Mouse (Mus musculus): ENCODE results near the gene Plekhj1. TPM values are rescaled to one million over a fixed set of nuclear protein-coding genes. Genes with fewer than 3 reads are reported as not detected.
"Not testable (repeated sequence)": the region's sequence is repeated elsewhere in the genome, so short reads cannot be mapped to it uniquely, and the experiment has no call there.

Gene Plekhj1
- total RNA-seq (2022), result 10 to 100 TPM; 24.2 to 34.4 (median 32.0) TPM

DNA sequence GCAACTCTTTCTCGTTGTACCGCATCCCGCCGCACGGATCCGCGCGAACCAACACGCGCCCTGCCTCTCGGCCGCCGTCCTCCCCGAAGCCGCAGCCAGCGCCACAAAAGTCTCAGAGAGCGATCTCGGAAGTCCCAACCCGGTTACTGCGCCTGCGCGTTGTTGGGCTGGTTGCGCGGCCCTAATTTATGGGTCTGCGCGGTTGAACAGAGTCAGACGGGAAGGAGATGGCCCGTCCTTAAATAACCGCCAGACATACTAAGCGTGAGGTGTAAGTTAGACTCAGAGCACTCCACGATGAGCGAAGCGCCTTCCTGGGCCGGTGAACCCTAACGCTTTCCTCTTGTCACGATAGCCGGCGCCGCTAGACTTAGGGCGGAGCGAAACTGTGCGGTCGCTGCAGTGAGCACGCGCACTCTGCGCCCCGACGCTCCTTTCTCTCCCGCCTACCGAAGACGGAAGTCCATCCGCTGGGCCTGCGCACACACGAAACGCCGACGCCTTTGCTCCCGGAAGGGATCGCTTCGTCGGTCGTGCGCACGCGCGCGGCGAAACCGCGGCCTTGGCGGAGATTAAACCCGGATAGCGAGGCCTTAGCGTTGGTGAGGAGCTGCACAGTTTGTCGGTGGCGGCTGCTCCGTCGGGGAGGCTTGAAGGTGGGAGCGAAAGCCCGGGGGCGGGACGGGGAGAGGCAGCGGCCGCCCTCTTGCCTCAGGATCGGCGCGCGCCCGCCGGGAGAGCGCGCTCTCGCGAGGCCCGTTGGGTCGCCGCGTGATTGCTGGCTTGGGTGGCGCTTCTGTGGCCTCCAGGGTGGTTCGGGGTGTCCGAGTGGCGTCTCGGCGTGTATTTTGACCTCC lies at the start of gene Plekhj1, which contains the start of gene Sf3a2:
Plekhj1 (minus strand) TSS at position 477 of the 857 bp plus-strand sequence.
Sf3a2 (plus strand) TSS at position 49 of the 857 bp plus-strand sequence.
- DNase-seq (ENCODE audit: low spot score in 2 of 2), result peak; percentile 90 to 93

DNA sequence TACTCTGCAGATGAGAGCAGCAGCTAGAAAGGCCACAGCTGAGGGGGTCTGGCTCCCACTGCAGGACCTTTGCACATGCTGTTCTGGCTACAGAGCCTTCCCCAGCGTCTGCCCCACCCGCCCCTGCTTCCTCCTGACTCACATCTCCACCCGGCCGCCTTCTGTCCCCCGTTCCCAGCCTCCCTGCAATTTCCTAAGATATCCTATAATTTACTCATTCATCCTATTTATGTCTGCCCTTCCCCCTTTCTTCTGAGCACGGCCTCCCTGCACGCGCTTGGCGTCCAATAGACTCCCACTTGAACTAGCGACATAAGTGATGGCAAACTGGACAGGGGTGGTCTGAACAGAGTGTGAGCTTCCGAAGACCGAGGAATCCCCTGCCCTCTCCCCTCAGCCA lies 47.3 kb upstream of the Plekhj1 start:
- no peak for DNase-seq (ENCODE audit: low spot score in 2 of 2)

DNA sequence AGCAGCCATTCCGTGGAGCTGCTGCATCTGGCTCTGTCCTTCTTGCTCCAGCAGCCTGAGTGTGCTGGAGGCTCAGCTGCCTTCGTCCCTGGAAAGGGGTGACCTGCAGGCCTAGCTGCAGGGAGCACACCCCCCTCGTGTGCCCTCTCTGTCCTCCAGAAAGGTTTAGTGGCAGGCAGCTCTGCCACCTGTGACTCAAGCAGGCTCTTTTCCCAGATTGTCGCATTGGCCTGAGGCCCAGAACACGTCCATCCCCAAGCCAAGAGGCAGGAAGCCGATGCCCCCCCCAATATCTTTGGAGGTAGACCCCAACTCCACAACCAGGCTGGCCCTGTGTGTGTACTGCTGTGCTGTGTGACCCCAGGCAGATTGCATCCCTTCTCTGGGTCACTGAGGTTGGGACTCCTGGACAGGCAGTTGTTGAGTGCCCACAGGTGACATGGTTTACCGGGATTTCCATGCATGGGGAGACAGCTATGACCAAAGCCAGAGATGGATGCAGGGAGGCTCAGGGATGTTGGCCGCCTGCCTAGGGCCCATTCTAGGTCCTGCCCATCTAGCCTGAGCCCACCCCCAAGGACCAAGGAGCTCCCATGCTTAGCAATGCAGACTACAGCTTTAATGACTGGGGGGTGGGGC lies 46.7 kb upstream of the Plekhj1 start:
- DNase-seq (ENCODE audit: low spot score in 2 of 2), result no peak

DNA sequence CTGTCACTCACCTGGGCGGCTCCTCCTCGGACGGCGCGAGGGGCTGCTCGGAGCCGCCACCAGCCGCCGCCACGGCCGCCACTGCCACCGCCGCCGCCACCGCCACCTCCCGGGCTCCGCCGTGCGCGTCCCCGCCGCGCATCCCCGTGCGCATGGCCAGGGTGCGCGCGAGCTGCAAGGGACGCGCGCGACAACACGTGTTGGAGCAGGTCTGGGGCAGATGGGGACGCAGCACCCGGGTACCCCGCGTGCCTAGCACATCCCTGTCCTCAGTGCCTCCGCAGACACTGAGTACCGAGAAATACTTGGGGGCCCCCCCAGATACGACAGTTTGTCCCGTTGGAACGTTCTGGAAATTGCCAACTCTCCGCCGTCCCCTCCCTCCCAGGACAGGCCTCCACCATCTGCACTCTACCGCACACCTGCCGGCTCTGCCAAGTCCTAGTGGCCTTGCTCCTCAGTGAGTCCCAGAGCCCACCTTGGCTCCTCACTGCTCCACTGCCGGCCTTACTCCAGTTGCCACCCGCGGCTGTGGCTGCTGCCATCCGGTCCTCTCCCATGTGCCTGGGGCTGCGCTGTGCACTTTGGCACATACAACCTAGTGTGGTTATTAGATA lies 45.6 kb upstream of the Plekhj1 start, which contains the start of gene Lingo3:
Lingo3 (minus strand) TSS at position 109 of the 617 bp plus-strand sequence.
- DNase-seq (ENCODE audit: low spot score in 2 of 2), result no peak

DNA sequence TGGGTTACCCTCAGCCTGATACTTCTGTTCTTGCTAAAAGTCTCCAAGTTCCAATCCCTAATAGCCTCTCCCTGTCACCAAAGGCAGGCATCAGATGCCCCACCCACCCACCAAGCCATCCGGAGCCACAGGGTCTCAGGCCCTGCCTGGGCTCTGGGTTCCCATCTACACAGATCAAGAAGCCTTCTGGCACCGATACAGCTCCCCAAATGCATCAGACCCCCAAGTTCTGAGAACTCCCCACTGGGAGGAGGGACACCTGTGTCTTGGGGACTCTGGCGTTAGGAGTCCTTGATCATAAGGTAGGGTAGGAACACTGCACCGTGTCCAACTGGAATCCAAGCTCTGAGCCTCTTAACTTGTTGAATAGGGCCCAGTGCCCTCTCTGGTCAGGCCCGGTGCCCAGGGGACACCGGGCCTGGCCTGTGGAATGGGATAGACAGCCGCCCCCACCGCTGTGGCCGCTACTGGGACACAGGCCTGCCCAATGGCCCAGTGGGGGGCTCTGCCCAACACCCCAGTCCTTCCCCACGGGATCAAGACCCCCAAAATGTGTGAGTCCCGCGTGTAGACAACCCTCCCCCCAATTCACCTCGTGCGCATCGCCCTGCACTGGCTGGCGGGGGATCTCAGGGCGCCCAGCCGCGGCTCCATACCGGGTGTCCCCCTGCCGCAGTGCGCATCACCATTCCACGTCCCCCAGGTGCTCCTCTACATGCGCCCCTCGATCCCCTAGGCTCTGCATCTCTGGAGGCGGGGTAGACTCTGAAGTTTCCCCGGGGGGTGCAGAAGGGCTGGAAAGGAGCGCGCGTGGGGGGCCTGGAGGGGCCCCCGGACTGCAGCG lies 44.9 kb upstream of the Plekhj1 start:
- no peak for DNase-seq (ENCODE audit: low spot score in 2 of 2)

DNA sequence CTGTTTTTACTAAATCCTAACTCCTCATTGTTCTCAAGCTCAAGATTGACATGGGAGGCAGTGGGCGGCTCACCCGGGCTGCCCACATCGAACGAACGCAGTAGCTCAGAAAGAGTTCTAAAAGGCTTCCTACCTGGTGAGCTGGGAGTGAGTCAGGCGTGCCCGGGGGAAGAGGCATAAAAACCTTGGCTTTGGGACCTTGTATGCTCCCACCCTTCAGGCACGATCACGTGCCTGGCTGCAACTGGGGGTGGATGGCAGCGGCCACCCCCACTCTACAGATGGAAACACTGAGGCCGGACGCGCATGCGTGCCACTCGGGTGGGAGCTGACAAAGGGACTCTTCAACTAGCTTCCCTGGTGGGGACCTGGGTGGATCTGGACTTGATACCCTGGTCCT lies 43.9 kb upstream of the Plekhj1 start:
- DNase-seq (ENCODE audit: low spot score in 2 of 2), result no peak

DNA sequence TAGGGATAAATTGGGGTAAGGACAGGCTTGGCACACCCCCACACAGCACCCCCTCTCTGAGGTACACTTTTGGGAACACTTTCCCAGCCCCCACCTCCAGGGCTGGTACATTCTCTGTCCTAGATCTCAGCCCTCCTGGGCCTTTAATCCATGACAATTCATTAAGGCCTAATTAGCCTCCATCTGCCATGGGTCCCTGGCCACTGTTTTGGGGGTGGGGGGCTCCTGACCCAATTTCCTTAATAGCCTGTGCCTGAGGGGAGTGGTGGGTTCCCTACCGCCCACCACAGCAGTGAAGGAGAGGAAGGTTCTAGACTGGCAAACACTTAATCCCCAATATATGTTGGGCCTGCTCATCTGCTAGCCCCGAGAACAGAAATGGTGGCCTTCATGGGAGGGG lies 43.3 kb upstream of the Plekhj1 start:
- DNase-seq (ENCODE audit: low spot score in 2 of 2), result no peak

DNA sequence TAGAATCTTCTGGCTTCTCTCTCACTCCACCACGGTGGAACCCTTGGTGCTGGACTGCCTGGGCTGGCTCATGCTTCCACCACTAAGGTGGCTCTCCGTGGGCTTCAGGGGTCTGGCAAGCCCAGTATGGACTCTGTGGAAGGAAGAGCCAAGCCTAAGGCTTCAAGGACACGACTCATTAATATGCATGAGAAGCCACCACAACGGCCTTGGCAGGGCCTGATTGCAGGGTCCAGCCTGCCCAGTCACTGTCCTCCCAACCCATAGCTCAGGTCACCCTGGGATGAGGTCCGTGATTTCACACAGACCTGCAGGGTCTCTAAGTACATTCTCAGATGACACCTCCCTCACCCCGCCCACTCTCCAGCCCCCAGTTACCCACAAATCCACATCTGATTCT lies 41.4 kb upstream of the Plekhj1 start:
- no peak for DNase-seq (ENCODE audit: low spot score in 2 of 2)

DNA sequence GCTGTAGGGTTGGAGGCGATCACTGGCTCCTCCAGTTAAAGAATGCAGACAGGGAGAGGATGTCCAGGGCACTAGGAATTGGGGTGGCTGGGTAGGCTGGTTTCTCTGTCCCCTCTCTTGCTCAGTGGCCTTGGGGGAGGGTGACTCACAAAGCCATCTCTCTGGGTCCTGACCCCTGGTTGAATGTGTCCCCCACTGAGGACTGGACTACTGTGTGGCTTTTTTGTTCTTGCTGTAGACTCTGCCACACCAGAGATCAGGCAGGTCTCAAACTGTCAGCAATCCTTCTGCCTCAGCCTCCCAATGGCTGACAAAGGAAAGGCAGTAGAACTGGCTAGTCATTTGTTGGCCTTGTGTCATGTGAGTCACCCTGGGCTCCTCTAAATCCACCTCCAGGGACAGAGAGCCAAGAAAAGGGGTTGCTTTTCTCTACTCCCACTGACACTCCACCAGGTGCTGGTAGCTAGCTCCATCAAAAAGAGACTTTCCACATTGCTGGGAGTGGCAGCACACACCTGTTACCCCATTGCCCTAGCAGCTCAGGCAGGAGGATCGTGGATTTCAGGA lies 40.0 kb upstream of the Plekhj1 start:
- DNase-seq (ENCODE audit: low spot score in 2 of 2), result no peak

DNA sequence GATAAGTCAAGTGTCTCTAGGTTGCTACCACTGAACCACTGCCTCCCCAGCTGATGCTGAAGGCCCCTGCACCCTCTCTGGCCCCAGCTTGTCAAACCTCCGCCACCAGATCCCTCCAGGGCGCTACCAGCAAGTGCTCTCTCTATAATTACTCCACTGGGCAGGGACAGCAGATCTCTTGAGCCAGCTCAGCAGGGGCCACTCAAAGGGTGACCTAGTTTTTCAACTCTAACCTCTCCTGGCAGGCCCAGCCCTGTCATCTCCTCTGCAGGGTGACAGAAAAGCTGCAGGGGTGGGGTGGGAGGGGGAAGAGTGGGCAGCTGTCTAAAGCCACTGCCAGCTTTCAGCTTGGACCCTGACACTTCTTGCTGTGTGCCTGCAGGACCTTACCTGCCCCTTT lies 39.4 kb upstream of the Plekhj1 start:
- peak; percentile 61 to 77 for DNase-seq (ENCODE audit: low spot score in 2 of 2)

DNA sequence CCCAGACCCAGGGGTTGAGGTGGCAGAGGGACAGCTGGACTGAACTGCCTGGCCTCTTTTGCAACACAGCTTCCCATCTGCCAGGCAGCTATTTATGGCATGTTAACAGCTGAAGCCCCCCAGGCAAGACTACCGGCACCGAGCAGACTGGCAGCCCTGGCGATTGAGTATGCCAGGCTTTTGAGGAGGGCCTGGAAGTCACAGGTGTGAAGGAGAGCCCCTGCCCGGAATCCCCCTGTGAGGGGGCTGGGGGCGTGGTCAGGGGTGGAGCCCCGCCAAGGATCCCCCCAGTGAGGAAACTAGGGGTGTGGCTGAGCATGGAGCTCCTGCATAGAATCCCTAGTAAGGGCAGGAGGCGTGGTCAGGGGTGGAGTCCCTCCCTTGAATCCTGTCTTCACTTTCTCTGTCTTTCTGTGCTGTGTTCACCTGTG lies 38.5 kb upstream of the Plekhj1 start:
- DNase-seq (ENCODE audit: low spot score in 2 of 2), result peak in 1 of 2 experiments; percentile 48

DNA sequence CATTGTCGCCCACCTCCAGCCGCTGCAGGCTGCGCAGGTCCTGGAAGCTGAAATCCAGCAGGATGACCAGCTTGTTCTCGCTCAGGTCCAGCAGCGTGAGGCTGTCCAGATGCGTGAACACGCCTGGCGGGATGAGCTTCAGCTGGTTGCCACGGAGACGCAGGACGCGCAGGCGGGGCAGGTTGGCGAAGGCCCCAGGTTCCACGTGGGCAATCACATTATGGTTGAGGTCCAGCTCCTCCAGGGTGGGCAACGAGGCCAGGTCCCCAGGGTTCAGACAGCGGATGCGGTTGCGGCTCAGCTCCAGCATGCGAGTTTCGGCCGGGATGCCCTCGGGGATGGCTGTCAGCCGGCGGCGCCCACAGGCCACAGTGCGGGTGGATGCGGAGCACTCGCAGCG lies 37.2 kb upstream of the Plekhj1 start:
- no peak for DNase-seq (ENCODE audit: low spot score in 2 of 2)

DNA sequence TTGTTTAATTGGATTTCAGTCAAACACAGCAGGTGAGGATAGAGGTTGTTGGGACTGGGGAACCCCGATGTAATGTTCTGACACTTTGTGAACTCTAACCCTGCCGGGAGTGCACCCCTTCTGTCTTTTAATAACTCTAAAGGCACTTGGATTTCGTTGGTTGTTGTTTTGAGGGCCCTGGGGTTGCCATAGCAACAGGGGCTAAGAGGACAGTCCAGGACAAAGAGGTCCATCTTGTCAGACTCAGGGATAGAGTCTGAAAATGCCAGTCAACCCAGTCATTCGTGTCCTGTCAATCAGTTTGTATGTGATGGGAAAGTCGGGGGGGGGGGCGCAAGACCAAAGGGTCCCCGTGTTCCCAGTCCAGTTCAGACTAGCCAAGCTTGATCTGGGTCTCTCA lies 34.4 kb upstream of the Plekhj1 start:
- DNase-seq (ENCODE audit: low spot score in 2 of 2), result no peak

DNA sequence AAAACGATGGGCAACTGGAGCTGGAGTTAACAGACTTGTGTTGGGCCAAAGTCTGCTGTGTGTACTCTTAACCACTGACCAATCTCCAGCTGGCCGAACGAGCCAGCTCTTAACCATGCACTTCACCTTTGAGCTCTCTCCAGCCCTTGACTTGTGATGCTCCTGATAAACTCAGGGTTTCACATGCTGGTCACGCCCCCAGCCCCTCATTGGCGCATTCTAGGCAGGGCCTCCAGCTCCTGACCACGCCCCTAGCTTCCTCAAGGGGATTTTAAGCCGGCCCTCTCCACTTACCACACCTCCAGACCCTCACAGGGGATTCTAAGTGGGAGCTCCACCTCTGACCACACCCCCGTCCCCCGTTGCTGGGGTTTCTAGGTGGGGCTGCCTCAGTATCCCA lies 32.7 kb upstream of the Plekhj1 start:
- peak in 1 of 2 experiments; percentile 40 for DNase-seq (ENCODE audit: low spot score in 2 of 2)

DNA sequence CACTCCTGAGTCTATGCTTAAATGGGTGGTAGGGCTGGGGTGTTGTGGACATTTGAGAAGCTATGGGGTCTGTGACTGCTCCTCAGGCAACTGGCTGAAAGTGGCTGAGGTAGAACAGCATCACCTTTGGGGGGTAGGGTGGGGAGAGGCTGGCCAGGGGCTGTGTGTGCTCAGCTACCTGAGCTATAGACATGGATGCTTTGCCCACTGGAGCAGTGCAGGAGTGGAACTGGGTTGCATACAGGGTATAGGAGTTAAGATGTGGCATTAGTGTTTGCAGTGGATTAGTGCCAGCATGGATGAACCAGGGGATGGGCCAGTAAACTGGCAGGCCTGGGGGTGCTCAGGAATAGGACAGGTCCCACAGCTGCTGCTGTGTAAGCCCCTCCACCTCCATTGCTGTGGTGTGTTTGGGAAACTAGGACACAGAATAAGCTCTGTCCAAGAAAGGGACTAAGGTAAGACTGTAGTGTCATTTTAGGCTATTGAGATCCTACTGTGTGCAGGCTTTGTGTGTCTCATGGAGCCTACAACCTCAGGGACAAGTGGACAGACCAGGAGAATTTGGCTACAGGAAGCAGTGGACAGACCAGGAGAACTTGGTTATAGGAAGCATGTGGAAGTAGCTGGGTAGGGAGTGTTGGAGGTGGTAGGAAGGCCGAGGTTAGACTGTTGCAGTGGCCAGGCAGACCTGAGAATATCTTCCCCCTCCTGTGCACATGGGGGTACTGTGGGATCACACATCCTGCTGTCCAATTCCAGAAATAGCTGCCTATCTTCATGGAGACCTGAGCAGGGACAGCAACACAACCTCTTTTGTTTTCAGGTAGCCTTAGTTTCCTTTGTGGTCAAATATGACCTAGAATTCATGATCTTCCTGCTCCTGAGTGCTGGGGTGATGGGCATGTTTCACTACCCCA lies 31.2 kb upstream of the Plekhj1 start:
- no peak for DNase-seq (ENCODE audit: low spot score in 2 of 2)

DNA sequence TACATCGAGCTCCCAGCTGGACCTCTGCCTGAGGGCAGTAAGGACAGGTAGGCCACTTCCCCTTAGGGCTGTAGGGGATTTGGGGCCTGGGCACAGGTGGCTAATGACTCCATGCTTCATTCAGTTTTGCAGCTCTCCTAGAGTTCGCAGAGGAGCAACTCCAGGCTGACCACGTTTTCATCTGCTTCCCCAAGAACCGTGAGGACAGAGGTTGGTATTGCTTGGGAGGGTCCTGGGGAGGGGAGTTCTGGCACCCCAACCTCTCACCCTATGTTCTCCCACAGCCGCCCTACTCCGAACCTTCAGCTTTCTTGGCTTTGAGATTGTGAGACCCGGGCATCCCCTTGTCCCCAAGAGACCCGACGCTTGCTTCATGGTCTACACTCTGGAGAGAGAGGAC lies 30.2 kb upstream of the Plekhj1 start:
- not testable (repeated sequence) for DNase-seq (ENCODE audit: low spot score in 2 of 2)

DNA sequence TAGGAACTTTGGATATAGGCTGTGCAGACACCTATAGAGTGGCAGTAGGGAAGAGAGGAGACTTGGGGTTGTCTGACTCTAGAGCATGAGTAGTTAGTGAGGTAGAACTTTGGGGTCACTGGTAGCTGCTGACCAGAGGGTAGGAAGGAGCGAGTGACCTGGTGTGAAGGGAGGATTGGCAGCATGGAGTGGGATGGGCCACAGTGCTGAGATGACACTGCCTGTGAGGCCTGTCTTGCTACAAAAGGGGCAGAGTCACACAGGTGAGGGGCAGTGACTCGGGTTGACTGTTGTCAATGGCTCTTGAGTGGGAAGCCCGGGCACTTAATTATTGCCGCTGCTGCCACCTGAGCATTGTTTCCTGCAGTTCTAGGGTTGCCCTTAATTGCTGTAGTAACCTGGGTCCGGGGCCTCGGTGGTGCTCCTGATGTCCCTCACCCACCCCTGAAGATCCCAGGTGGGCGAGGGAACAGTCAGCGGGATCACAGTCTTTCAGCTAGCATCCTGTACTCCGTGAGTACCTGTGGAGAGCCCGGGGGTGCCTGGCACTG lies 29.5 kb upstream of the Plekhj1 start:
- no peak for DNase-seq (ENCODE audit: low spot score in 2 of 2)

DNA sequence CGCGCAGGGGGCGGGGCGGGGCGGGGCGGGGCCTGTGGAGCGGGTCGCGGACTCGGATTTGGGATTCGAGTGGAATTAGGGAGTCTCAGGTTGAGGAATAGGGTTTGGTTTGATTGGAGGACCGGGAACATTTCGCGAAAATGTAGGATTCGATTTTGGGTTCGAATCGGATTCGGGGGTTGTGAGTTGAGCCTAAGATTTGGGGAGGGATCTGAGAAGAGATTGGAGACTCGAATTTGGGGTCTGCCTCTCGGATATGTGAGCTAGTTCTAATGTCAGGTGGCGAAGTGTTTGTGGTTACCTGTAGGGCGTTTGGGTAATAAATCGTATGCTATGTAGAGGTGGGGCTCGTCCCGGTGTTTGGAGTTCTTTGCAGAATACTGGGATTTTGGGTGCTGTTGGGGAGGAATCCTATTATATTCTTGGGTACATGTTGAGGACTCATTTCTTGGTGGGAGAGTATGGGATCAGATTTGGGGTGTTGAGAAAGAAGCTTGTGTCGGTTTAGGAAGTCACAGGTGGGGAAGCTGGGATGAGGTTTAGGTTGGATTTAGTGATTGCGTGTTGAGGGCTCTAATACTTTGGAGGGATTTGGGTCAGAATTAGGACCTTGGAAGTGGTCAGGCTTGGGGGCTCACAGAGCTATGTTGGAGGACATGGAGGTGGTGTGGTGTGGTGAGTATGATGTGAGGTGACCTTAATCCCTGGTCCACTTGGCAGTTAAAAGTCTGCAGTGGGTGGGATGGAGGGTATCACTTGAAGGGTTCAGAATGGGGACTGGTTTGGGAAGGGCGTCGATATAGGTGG lies 28.8 kb upstream of the Plekhj1 start:
- no peak for DNase-seq (ENCODE audit: low spot score in 2 of 2)

Data from gastrocnemius, adult 8-10 months (tissue).